Comparison of ENCODE assay signal across 8 mouse cellular contexts in genomic region chr12:53587691-53588504, GRCm38 (mm10).
A peak's percentile ranks its signal among the peaks of the same experiment; 100 is the strongest.
DNase-seq lines count a peak whose midpoint lies in the region; ATAC-seq and TF ChIP-seq lines count a peak whose summit lies in the region.

No protein-coding gene starts in this region.

- ATAC-seq in lung, embryonic 14.5 days (ENCODE audit: insufficient read depth), result peak; percentile 49; the same call in 1 of the 2 replicates
- ATAC-seq in hindbrain, embryonic 15.5 days (ENCODE audit: low FRiP score, low read depth), result peak; percentile 89
- ATAC-seq in midbrain, embryonic 12.5 days (ENCODE audit: low FRiP score, low read depth), result peak; percentile 78

- no peak overlapping the region for H3K27ac ChIP-seq in lung, embryonic 14.5 days (ENCODE audit: low read depth)
- no peak overlapping the region for H3K27ac ChIP-seq in cerebellum, adult 2 months (ENCODE audit: insufficient read depth, low read length)
- H3K27ac ChIP-seq in hindbrain, embryonic 15.5 days (replicated peaks), result peak overlapping the region; percentile 64
- peak overlapping the region; percentile 47 for H3K27ac ChIP-seq in midbrain, embryonic 12.5 days (replicated peaks)

- WGBS in lung, embryonic 14.5 days, result 72% methylated on average over 19 of the region's 19 CpGs
- WGBS in lung, adult 2 months, result 68% methylated on average over 19 of the region's 19 CpGs
- WGBS in cerebellum, adult 2 months, result 31% methylated on average over 19 of the region's 19 CpGs
- 50% methylated on average over 19 of the region's 19 CpGs for WGBS in hindbrain, embryonic 15.5 days
- 65% methylated on average over 19 of the region's 19 CpGs for WGBS in midbrain, embryonic 12.5 days

- no peak overlapping the region for H3K4me3 ChIP-seq in lung, embryonic 14.5 days (ENCODE audit: low read depth, low read length)
- H3K4me3 ChIP-seq in lung, adult 2 months (replicated peaks; ENCODE audit: extremely low read depth, low read depth, low read length), result no peak overlapping the region
- no peak overlapping the region for H3K4me3 ChIP-seq in cerebellum, adult 2 months (replicated peaks; ENCODE audit: insufficient read depth, low read depth, low read length)
- no peak overlapping the region for H3K4me3 ChIP-seq in hindbrain, embryonic 15.5 days
- no peak overlapping the region for H3K4me3 ChIP-seq in midbrain, embryonic 12.5 days

- no peak overlapping the region for H3K9ac ChIP-seq in lung, embryonic 14.5 days
- no peak overlapping the region for H3K9ac ChIP-seq in hindbrain, embryonic 15.5 days
- H3K9ac ChIP-seq in midbrain, embryonic 12.5 days (replicated peaks), result no peak overlapping the region

- no peaks in the 10 kb centered on the region for H3K9me3 ChIP-seq in lung, embryonic 14.5 days (ENCODE audit: low read depth, low read length)
- no peaks in the 10 kb centered on the region for H3K9me3 ChIP-seq in hindbrain, embryonic 15.5 days
- H3K9me3 ChIP-seq in midbrain, embryonic 12.5 days, result no peaks in the 10 kb centered on the region

- no peaks in the 10 kb centered on the region for H3K27me3 ChIP-seq in lung, embryonic 14.5 days (ENCODE audit: insufficient read depth, low read length)
- H3K27me3 ChIP-seq in cerebellum, adult 2 months (ENCODE audit: control insufficient read depth, insufficient read depth, low read length), result no peaks in the 10 kb centered on the region
- H3K27me3 ChIP-seq in hindbrain, embryonic 15.5 days, result no peaks in the 10 kb centered on the region
- H3K27me3 ChIP-seq in midbrain, embryonic 12.5 days, result no peaks in the 10 kb centered on the region

- no peak for TF ChIP-seq POLR2A in lung, adult 2 months (IDR thresholded peaks at IDR 0.05; ENCODE audit: borderline replicate concordance, extremely low read depth, low read depth, low read length)
- no peak for TF ChIP-seq POLR2A in cerebellum, adult 2 months (IDR thresholded peaks at IDR 0.05; ENCODE audit: borderline replicate concordance, insufficient read depth, low read length)

- no peak overlapping the region for H3K4me2 ChIP-seq in lung, embryonic 14.5 days
- H3K4me2 ChIP-seq in hindbrain, embryonic 15.5 days, result peak overlapping the region; percentile 28
- H3K4me2 ChIP-seq in midbrain, embryonic 12.5 days (replicated peaks), result no peak overlapping the region

- no peaks in the 10 kb centered on the region for H3K36me3 ChIP-seq in lung, embryonic 14.5 days (ENCODE audit: insufficient read depth)
- H3K36me3 ChIP-seq in hindbrain, embryonic 15.5 days, result no peaks in the 10 kb centered on the region
- no peaks in the 10 kb centered on the region for H3K36me3 ChIP-seq in midbrain, embryonic 12.5 days

- no peak for TF ChIP-seq CTCF in lung, embryonic 14.5 days (IDR thresholded peaks at IDR 0.05; ENCODE audit: low read depth)
- TF ChIP-seq CTCF in lung, adult 2 months (IDR thresholded peaks at IDR 0.05; ENCODE audit: insufficient read depth, low read length), result no peak
- TF ChIP-seq CTCF in cerebellum, adult 2 months (IDR thresholded peaks at IDR 0.05; ENCODE audit: borderline replicate concordance, insufficient read depth, low read depth, low read length), result no peak

- H3K4me1 ChIP-seq in lung, embryonic 14.5 days (ENCODE audit: insufficient read depth), result 0 out of 2 replicates have a peak, but pooled peaks cover 4% of the 10 kb centered on the region
- no peaks in the 10 kb centered on the region for H3K4me1 ChIP-seq in lung, adult 2 months (ENCODE audit: control insufficient read depth, insufficient read depth, low read length)
- H3K4me1 ChIP-seq in cerebellum, adult 2 months (ENCODE audit: control insufficient read depth, insufficient read depth, low read length), result no peaks in the 10 kb centered on the region; the same call in 1 of the 2 replicates
- H3K4me1 ChIP-seq in hindbrain, embryonic 15.5 days (replicated peaks), result peaks cover 31% of the 10 kb centered on the region
- peaks cover 31% of the 10 kb centered on the region for H3K4me1 ChIP-seq in midbrain, embryonic 12.5 days

- DNase-seq in lung, embryonic 14.5 days, result peak; percentile 61
- DNase-seq in lung, adult 2 months, result no peak
- peak; percentile 14 to 42 for DNase-seq in cerebellum, adult 2 months
- DNase-seq in frontal cortex, postnatal 14 days (ENCODE audit: low spot score in 2 of 2), result peak; percentile 13 to 27
- no peak for DNase-seq in spleen, postnatal 4 days (ENCODE audit: low spot score in 2 of 2)
- no peak for DNase-seq in thymus, postnatal 14 days

Comparison
In these comparisons a context has a peak if more than half of its experiments do, and no peak if none do; other contexts are left out.
1. DNase-seq: peak in lung, embryonic 14.5 days (single experiment), cerebellum, adult 2 months (2 of 2) and frontal cortex, postnatal 14 days (2 of 2); none in lung, adult 2 months (single experiment), spleen, postnatal 4 days (0 of 2) and thymus, postnatal 14 days (single experiment).
2. H3K27ac ChIP-seq: peak in hindbrain, embryonic 15.5 days (single experiment) and midbrain, embryonic 12.5 days (single experiment); none in lung, embryonic 14.5 days (single experiment) and cerebellum, adult 2 months (single experiment).
3. Peak in every context shown above with its lines, with median percentiles within 50 percentile points of each other: ATAC-seq.